Mouse (Mus musculus): ENCODE results near the gene Mfsd13b. TPM values are rescaled to one million over a fixed set of nuclear protein-coding genes. Genes with fewer than 3 reads are reported as not detected.
"Not testable (repeated sequence)": the region's sequence is repeated elsewhere in the genome, so short reads cannot be mapped to it uniquely, and the experiment has no call there.

Mfsd13b gene
- polyA plus RNA-seq, 1 experiment from 2014 or later = not detected

DNA sequence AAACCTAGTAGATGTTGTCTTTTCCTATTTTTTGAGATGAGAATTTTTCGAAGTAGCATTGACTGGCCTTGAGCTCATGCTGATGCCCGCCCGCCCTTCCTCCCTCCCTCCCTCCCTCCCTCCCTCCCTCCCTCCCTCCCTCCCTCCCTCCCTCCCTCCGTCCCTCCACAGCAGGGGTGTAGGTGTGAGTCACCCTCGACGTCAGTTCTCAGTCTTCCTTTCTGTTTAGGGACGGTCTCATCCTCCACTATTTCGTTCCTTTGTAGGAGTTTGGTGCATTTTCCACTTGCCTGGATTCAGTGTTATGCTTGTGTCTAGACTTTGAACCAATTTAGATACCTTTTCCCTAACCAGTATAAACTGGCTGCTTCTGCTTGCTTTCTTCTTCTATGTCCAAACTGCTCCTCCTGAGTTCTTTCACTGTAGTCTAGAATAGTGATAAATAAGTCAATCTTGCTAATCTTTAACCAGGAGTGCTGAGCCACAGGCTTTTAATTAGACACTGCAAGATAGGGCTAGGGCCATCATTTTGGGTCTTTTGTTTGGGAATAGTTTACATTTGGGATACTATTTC is 38.3 kb upstream of the Mfsd13b start:
- Histone ChIP-seq H3K9me3 (ENCODE audit: control insufficient read depth, low read length) (no peaks in the 10 kb centered on the region), H3K9ac (replicated peaks; ENCODE audit: low read depth, low read length) (no peak overlapping the region), H3K27me3 (ENCODE audit: control insufficient read depth, insufficient read depth, low read length) (no peaks in the 10 kb centered on the region), H3K4me3 (ENCODE audit: low read depth, low read length) (no peak overlapping the region), H3K4me1 (ENCODE audit: control insufficient read depth, insufficient read depth, low read length) (no peaks in the 10 kb centered on the region), H3K27ac (ENCODE audit: low read depth, low read length) (no peak overlapping the region), H3K4me2 (ENCODE audit: low read depth, low read length) (no peak overlapping the region), H3K36me3 (ENCODE audit: control insufficient read depth, insufficient read depth, low read length) (peaks cover 55% of the 10 kb centered on the region)
- WGBS = 74% methylated on average over 7 of the region's 8 CpGs
- no peak for ATAC-seq (ENCODE audit: low read depth)

DNA sequence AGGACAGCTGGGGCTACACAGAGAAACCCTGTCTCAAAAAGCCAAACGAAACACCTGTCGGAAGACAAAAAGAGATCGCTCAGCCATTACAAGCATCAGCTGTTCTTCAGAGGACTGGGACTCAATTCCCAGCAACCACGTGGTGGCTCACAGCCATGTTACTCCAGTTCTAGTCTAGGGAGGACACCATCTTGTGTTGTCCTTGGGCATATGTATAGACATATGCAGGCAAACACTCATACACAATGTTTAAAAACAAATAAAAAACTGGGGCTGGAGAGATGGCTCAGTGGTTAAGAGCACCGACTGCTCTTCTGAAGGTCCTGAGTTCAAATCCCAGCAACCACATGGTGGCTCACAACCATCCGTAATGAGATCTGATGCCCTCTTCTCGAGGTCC is 28.7 kb upstream of the Mfsd13b start:
- H3K9ac ChIP-seq (replicated peaks; ENCODE audit: low read depth, low read length); H3K27me3 ChIP-seq (ENCODE audit: control insufficient read depth, insufficient read depth, low read length); H3K4me2 ChIP-seq (ENCODE audit: low read depth, low read length); H3K27ac ChIP-seq (ENCODE audit: low read depth, low read length); H3K4me1 ChIP-seq (ENCODE audit: control insufficient read depth, insufficient read depth, low read length); ATAC-seq (ENCODE audit: low read depth); H3K9me3 ChIP-seq (ENCODE audit: control insufficient read depth, low read length); H3K4me3 ChIP-seq (ENCODE audit: low read depth, low read length): not testable (repeated sequence)
- peaks cover 16% of the 10 kb centered on the region; the same call in 1 of the 2 replicates for H3K36me3 ChIP-seq (ENCODE audit: control insufficient read depth, insufficient read depth, low read length)
- 84% methylated on average over 7 of the region's 7 CpGs for WGBS

- Histone ChIP-seq H3K9ac (replicated peaks; ENCODE audit: low read depth, low read length) (no peak overlapping the region), H3K27ac (ENCODE audit: low read depth, low read length) (no peak overlapping the region), H3K4me3 (ENCODE audit: low read depth, low read length) (no peak overlapping the region), H3K36me3 (ENCODE audit: control insufficient read depth, insufficient read depth, low read length) (peaks cover 19% of the 10 kb centered on the region), H3K4me1 (ENCODE audit: control insufficient read depth, insufficient read depth, low read length) (no peaks in the 10 kb centered on the region), H3K27me3 (ENCODE audit: control insufficient read depth, insufficient read depth, low read length) (no peaks in the 10 kb centered on the region), H3K4me2 (ENCODE audit: low read depth, low read length) (no peak overlapping the region), H3K9me3 (ENCODE audit: control insufficient read depth, low read length) (no peaks in the 10 kb centered on the region)
- no peak for ATAC-seq (ENCODE audit: low read depth)
- WGBS = 87% methylated on average over 2 of the region's 2 CpGs
These were observed 22.2 kb upstream of the Mfsd13b start for GRCm38 (mm10) chr7:120960116-120960515.

DNA sequence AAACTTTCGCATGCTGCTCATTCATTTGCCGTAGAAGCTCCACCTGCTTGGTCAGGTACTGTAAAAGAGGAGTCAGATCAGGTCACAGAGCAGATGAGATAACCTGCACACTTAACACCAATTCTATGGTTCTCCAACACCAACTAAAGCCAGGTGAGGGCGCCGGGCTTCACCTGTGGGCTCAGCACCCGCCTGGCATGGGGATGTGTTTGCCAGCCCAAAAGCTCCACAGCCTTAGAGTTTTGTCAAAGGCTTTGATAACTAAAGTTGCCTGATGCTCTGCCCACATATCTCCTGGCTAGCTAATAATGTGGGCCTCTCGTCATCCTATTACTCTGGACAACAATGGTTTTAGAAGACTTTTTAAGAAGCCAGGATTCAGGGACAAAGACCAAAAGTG is 21.7 kb upstream of the Mfsd13b start:
- H3K9ac ChIP-seq (replicated peaks; ENCODE audit: low read depth, low read length) = no peak overlapping the region
- H3K4me1 ChIP-seq (ENCODE audit: control insufficient read depth, insufficient read depth, low read length) = no peaks in the 10 kb centered on the region
- no peak overlapping the region for H3K4me3 ChIP-seq (ENCODE audit: low read depth, low read length)
- no peaks in the 10 kb centered on the region for H3K27me3 ChIP-seq (ENCODE audit: control insufficient read depth, insufficient read depth, low read length)
- H3K27ac ChIP-seq (ENCODE audit: low read depth, low read length) = no peak overlapping the region
- no peak for ATAC-seq (ENCODE audit: low read depth)
- H3K4me2 ChIP-seq (ENCODE audit: low read depth, low read length) = no peak overlapping the region
- H3K9me3 ChIP-seq (ENCODE audit: control insufficient read depth, low read length) = no peaks in the 10 kb centered on the region
- H3K36me3 ChIP-seq (ENCODE audit: control insufficient read depth, insufficient read depth, low read length) = peaks cover 19% of the 10 kb centered on the region
- WGBS = 89% methylated on average over 6 of the region's 6 CpGs

DNA sequence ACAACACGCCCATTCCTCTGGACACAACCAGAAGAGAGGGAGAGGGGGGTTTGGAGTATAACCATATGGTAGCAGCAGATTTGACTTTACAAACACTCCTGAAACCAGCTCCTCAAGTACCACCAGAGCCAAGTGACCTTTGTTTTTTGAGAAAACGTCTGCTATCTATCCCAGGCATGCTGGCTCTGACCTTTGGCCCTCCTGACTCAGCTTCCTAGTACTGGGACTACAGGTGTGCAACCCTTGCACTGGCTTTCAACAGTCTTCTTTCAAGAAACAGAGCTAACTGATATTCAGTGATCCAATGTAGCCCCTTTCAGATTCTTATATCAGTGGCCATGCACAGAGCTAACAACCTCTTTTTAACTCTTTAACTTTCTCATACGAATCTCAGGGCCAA is 20.4 kb upstream of the Mfsd13b start:
- Histone ChIP-seq H3K4me3 (ENCODE audit: low read depth, low read length) (no peak overlapping the region), H3K9me3 (ENCODE audit: control insufficient read depth, low read length) (no peaks in the 10 kb centered on the region), H3K36me3 (ENCODE audit: control insufficient read depth, insufficient read depth, low read length) (peaks cover 19% of the 10 kb centered on the region), H3K27me3 (ENCODE audit: control insufficient read depth, insufficient read depth, low read length) (no peaks in the 10 kb centered on the region), H3K9ac (replicated peaks; ENCODE audit: low read depth, low read length) (no peak overlapping the region), H3K4me2 (ENCODE audit: low read depth, low read length) (no peak overlapping the region), H3K4me1 (ENCODE audit: control insufficient read depth, insufficient read depth, low read length) (no peaks in the 10 kb centered on the region), H3K27ac (ENCODE audit: low read depth, low read length) (no peak overlapping the region)
- no peak for ATAC-seq (ENCODE audit: low read depth)
- 75% methylated on average over 3 of the region's 3 CpGs for WGBS

- Histone ChIP-seq H3K4me2 (ENCODE audit: low read depth, low read length) (no peak overlapping the region), H3K4me3 (ENCODE audit: low read depth, low read length) (no peak overlapping the region), H3K36me3 (ENCODE audit: control insufficient read depth, insufficient read depth, low read length) (peaks cover 15% of the 10 kb centered on the region), H3K9ac (replicated peaks; ENCODE audit: low read depth, low read length) (no peak overlapping the region), H3K27me3 (ENCODE audit: control insufficient read depth, insufficient read depth, low read length) (no peaks in the 10 kb centered on the region), H3K9me3 (ENCODE audit: control insufficient read depth, low read length) (no peaks in the 10 kb centered on the region), H3K27ac (ENCODE audit: low read depth, low read length) (no peak overlapping the region), H3K4me1 (ENCODE audit: control insufficient read depth, insufficient read depth, low read length) (no peaks in the 10 kb centered on the region)
- 90% methylated on average over 5 of the region's 5 CpGs for WGBS
- no peak for ATAC-seq (ENCODE audit: low read depth)
These were observed 19.2 kb upstream of the Mfsd13b start for GRCm38 (mm10) chr7:120963126-120963525.

DNA sequence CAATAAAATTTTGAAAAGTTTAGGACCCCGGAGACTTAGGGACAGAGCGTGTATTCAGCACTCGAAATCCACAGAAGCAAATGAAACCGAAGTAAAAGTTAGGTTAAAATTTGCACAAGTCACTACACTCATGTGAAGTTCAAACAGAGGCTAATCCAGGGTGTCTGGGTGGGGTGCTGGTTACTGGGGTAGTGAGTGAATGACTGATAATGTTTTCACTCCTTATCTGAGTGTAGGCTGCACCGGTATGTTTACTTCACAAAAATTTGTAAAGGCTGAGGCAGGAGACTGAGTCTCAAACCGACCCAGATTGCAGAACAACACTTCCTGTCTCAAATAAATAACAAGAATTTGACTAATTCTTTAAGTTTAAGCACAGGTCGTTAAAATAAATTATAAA is 13.1 kb upstream of the Mfsd13b start:
- Histone ChIP-seq H3K4me1 (ENCODE audit: control insufficient read depth, insufficient read depth, low read length) (no peaks in the 10 kb centered on the region), H3K27ac (ENCODE audit: low read depth, low read length) (no peak overlapping the region), H3K36me3 (ENCODE audit: control insufficient read depth, insufficient read depth, low read length) (no peaks in the 10 kb centered on the region), H3K4me2 (ENCODE audit: low read depth, low read length) (no peak overlapping the region), H3K9me3 (ENCODE audit: control insufficient read depth, low read length) (no peaks in the 10 kb centered on the region), H3K9ac (replicated peaks; ENCODE audit: low read depth, low read length) (no peak overlapping the region), H3K27me3 (ENCODE audit: control insufficient read depth, insufficient read depth, low read length) (no peaks in the 10 kb centered on the region), H3K4me3 (ENCODE audit: low read depth, low read length) (no peak overlapping the region)
- ATAC-seq (ENCODE audit: low read depth) = no peak
- WGBS = 96% methylated on average over 7 of the region's 7 CpGs

GRCm38 (mm10) chr7:120970112-120970511 is 12.2 kb upstream of the Mfsd13b start:
- Histone ChIP-seq H3K27me3 (ENCODE audit: control insufficient read depth, insufficient read depth, low read length) (no peaks in the 10 kb centered on the region), H3K9ac (replicated peaks; ENCODE audit: low read depth, low read length) (no peak overlapping the region), H3K4me2 (ENCODE audit: low read depth, low read length) (no peak overlapping the region), H3K4me3 (ENCODE audit: low read depth, low read length) (no peak overlapping the region), H3K27ac (ENCODE audit: low read depth, low read length) (no peak overlapping the region), H3K9me3 (ENCODE audit: control insufficient read depth, low read length) (no peaks in the 10 kb centered on the region), H3K4me1 (ENCODE audit: control insufficient read depth, insufficient read depth, low read length) (no peaks in the 10 kb centered on the region), H3K36me3 (ENCODE audit: control insufficient read depth, insufficient read depth, low read length) (no peaks in the 10 kb centered on the region)
- 93% methylated on average over 5 of the region's 5 CpGs for WGBS
- ATAC-seq (ENCODE audit: low read depth) = no peak

GRCm38 (mm10) chr7:120972471-120972870 is 9.8 kb upstream of the Mfsd13b start:
- not testable (repeated sequence) for H3K36me3 ChIP-seq (ENCODE audit: control insufficient read depth, insufficient read depth, low read length); H3K4me1 ChIP-seq (ENCODE audit: control insufficient read depth, insufficient read depth, low read length); H3K4me2 ChIP-seq (ENCODE audit: low read depth, low read length); ATAC-seq (ENCODE audit: low read depth); H3K9ac ChIP-seq (replicated peaks; ENCODE audit: low read depth, low read length); H3K4me3 ChIP-seq (ENCODE audit: low read depth, low read length); H3K27me3 ChIP-seq (ENCODE audit: control insufficient read depth, insufficient read depth, low read length); H3K27ac ChIP-seq (ENCODE audit: low read depth, low read length); H3K9me3 ChIP-seq (ENCODE audit: control insufficient read depth, low read length)
- 90% methylated on average over 2 of the region's 2 CpGs for WGBS

Measured in neural tube, embryonic 14.5 days (tissue).